ENCODE assay signal across 9 mouse cellular contexts in genomic region chr19:44299078-44299477, GRCm38 (mm10). TPM values are rescaled to one million over a fixed set of nuclear protein-coding genes. Genes with fewer than 3 reads are reported as not detected.
A peak's percentile ranks its signal among the peaks of the same experiment; 100 is the strongest.
DNase-seq lines count a peak whose midpoint lies in the region; ATAC-seq and TF ChIP-seq lines count a peak whose summit lies in the region.
"Had no signal": no experiment of that assay in that cellular context is flagged by ENCODE, and none has a peak within 500 bp of the region (broad histone marks: within the 10 kb centered on the region; RNA-seq: fewer than 3 reads in every experiment).

No protein-coding gene starts in this region.

- peak overlapping the region; percentile 96 for H3K4me2 ChIP-seq in lung, embryonic 16.5 days (ENCODE audit: low read depth, low read length)
- peak overlapping the region; percentile 99 for H3K4me2 ChIP-seq in forebrain, embryonic 13.5 days
- peak overlapping the region; percentile 96; the same call in 1 of the 2 replicates for H3K4me2 ChIP-seq in limb, embryonic 14.5 days (replicated peaks; ENCODE audit: low read depth, low read length, severe bottlenecking)
- peak overlapping the region; percentile 88 for H3K4me2 ChIP-seq in stomach, embryonic 14.5 days (replicated peaks; ENCODE audit: low read depth, low read length)

- H3K9ac ChIP-seq in lung, embryonic 16.5 days (ENCODE audit: low read length): peak overlapping the region; percentile 92
- H3K9ac ChIP-seq in forebrain, embryonic 13.5 days: peak overlapping the region; percentile 99
- H3K9ac ChIP-seq in limb, embryonic 14.5 days (ENCODE audit: low read depth, low read length, severe bottlenecking): peak overlapping the region; percentile 38; the same call in 1 of the 2 replicates
- H3K9ac ChIP-seq in stomach, embryonic 14.5 days (replicated peaks; ENCODE audit: low read depth, low read length): no peak overlapping the region

- peak overlapping the region; percentile 84 for H3K4me3 ChIP-seq in lung, embryonic 16.5 days (ENCODE audit: low read length)
- peak overlapping the region; percentile 94 for H3K4me3 ChIP-seq in forebrain, embryonic 13.5 days
- H3K4me3 ChIP-seq in limb, embryonic 14.5 days (replicated peaks; ENCODE audit: low read length): peak overlapping the region; percentile 92; the same call in 1 of the 2 replicates
- peak overlapping the region; percentile 96; the same call in 1 of the 2 replicates for H3K4me3 ChIP-seq in stomach, embryonic 14.5 days (ENCODE audit: low read depth, low read length)

- no peaks in the 10 kb centered on the region for H3K27me3 ChIP-seq in lung, embryonic 16.5 days (ENCODE audit: control insufficient read depth, insufficient read depth, low read depth, low read length)
- no peaks in the 10 kb centered on the region for H3K27me3 ChIP-seq in forebrain, embryonic 13.5 days
- H3K27me3 ChIP-seq in limb, embryonic 14.5 days (ENCODE audit: control insufficient read depth, insufficient read depth, low read length): no peaks in the 10 kb centered on the region
- H3K27me3 ChIP-seq in stomach, embryonic 14.5 days (ENCODE audit: control insufficient read depth, insufficient read depth, low read length): no peaks in the 10 kb centered on the region

- H3K36me3 ChIP-seq in lung, embryonic 16.5 days (ENCODE audit: control insufficient read depth, insufficient read depth, low read length): peaks cover 50% of the 10 kb centered on the region
- H3K36me3 ChIP-seq in forebrain, embryonic 13.5 days (ENCODE audit: poor library complexity, severe bottlenecking): peaks cover 92% of the 10 kb centered on the region
- peaks cover 90% of the 10 kb centered on the region for H3K36me3 ChIP-seq in limb, embryonic 14.5 days (ENCODE audit: control insufficient read depth, insufficient read depth, low read length)
- peaks cover 76% of the 10 kb centered on the region for H3K36me3 ChIP-seq in stomach, embryonic 14.5 days (ENCODE audit: control insufficient read depth, insufficient read depth, low read length)

- no peak for ATAC-seq in lung, embryonic 16.5 days (ENCODE audit: low read depth)
- ATAC-seq in forebrain, embryonic 13.5 days: no peak
- no peak for ATAC-seq in limb, embryonic 14.5 days (ENCODE audit: low FRiP score, low read depth)
- ATAC-seq in stomach, embryonic 14.5 days (ENCODE audit: insufficient number of reproducible peaks, insufficient read depth, low FRiP score, low read depth): no peak
- no peak for ATAC-seq in monocyte, adult 5-6 weeks (replicated peaks; ENCODE audit: insufficient number of reproducible peaks, low FRiP score, low TSS enrichment, poor library complexity, severe bottlenecking)

- DNase-seq in lung, postnatal 10 days: no peak
- DNase-seq in limb, embryonic 14.5 days (ENCODE audit: low spot score): no peak
- no peak for DNase-seq in layer of hippocampus, postnatal 14 days (ENCODE audit: low spot score in 2 of 2)
- no peak for DNase-seq in adrenal gland, postnatal 10 days
- DNase-seq: left cerebral cortex, postnatal 4 days had no signal

- WGBS in lung, embryonic 16.5 days: 65% methylated on average over 9 of the region's 9 CpGs
- 86% methylated on average over 9 of the region's 9 CpGs for WGBS in forebrain, embryonic 13.5 days
- WGBS in limb, embryonic 14.5 days: 82% methylated on average over 9 of the region's 9 CpGs
- WGBS in stomach, embryonic 14.5 days: 85% methylated on average over 9 of the region's 9 CpGs

- TF ChIP-seq POLR2A in limb, embryonic 14.5 days (IDR thresholded peaks at IDR 0.05; ENCODE audit: borderline replicate concordance, extremely low read depth, insufficient read depth, insufficient read length): no peak

- peaks cover 75% of the 10 kb centered on the region for H3K4me1 ChIP-seq in lung, embryonic 16.5 days (replicated peaks; ENCODE audit: control insufficient read depth, insufficient read depth, low read length)
- H3K4me1 ChIP-seq in forebrain, embryonic 13.5 days: peaks cover 77% of the 10 kb centered on the region
- H3K4me1 ChIP-seq in limb, embryonic 14.5 days (ENCODE audit: control insufficient read depth, insufficient read depth, low read length): peaks cover 47% of the 10 kb centered on the region
- H3K4me1 ChIP-seq in stomach, embryonic 14.5 days (ENCODE audit: control insufficient read depth, insufficient read depth, low read length): peaks cover 65% of the 10 kb centered on the region

- no peak overlapping the region for H3K27ac ChIP-seq in lung, embryonic 16.5 days (ENCODE audit: low read length)
- no peak overlapping the region for H3K27ac ChIP-seq in forebrain, embryonic 13.5 days
- no peak overlapping the region for H3K27ac ChIP-seq in limb, embryonic 14.5 days (replicated peaks; ENCODE audit: low read depth, low read length)
- no peak overlapping the region for H3K27ac ChIP-seq in stomach, embryonic 14.5 days (ENCODE audit: low read length)

- H3K9me3 ChIP-seq in lung, embryonic 16.5 days (ENCODE audit: control insufficient read depth, low read length): no peaks in the 10 kb centered on the region
- no peaks in the 10 kb centered on the region for H3K9me3 ChIP-seq in forebrain, embryonic 13.5 days (replicated peaks)
- H3K9me3 ChIP-seq in limb, embryonic 14.5 days (ENCODE audit: control insufficient read depth, low read length): no peaks in the 10 kb centered on the region
- no peaks in the 10 kb centered on the region for H3K9me3 ChIP-seq in stomach, embryonic 14.5 days (ENCODE audit: control insufficient read depth, low read depth, low read length)

RNA-seq across cellular contexts. Expression of gene Scd2, which starts 5.6 kb away (rescaled TPM):
- polyA plus RNA-seq in lung, embryonic 16.5 days (2015; fragmentation: Nextera tagmentation; extraction: Ambion mirVana): 225 and 232 TPM in 2 replicates
- polyA plus RNA-seq in forebrain, embryonic 13.5 days (2015; fragmentation: Nextera tagmentation; extraction: Ambion mirVana): 247 and 288 TPM in 2 replicates
- polyA plus RNA-seq in limb, embryonic 14.5 days (2012; rRNA removed): 274 and 383 TPM in 2 replicates
- polyA plus RNA-seq in limb, embryonic 14.5 days (2014; fragmentation: Nextera tagmentation; extraction: Ambion mirVana): 216 and 218 TPM in 2 replicates
- polyA plus RNA-seq in stomach, embryonic 14.5 days (2014; fragmentation: Nextera tagmentation; extraction: Ambion mirVana): 237 and 282 TPM in 2 replicates
- 38.6 to 52.6 TPM (median 50.7 TPM) in 3 replicates for total RNA-seq in monocyte, adult 5-6 weeks (2017)
- 100 to 1,000 TPM; 702 to 713 TPM for total RNA-seq in layer of hippocampus, postnatal 14 days (2021)
- 100 to 1,000 TPM; 226 to 239 TPM for total RNA-seq in adrenal gland, postnatal 10 days (2021)

RNA-seq across cellular contexts. Expression of gene Scd4, which starts 33.8 kb away (rescaled TPM):
- 0.40 and 0.49 TPM in 2 replicates for polyA plus RNA-seq in lung, embryonic 16.5 days (2015; fragmentation: Nextera tagmentation; extraction: Ambion mirVana)
- polyA plus RNA-seq in forebrain, embryonic 13.5 days (2015; fragmentation: Nextera tagmentation; extraction: Ambion mirVana): 0.16 and 0.23 TPM in 2 replicates
- 0.76 and 0.80 TPM in 2 replicates for polyA plus RNA-seq in limb, embryonic 14.5 days (2012; rRNA removed)
- polyA plus RNA-seq in limb, embryonic 14.5 days (2014; fragmentation: Nextera tagmentation; extraction: Ambion mirVana): 0.12 and 0.35 TPM in 2 replicates
- polyA plus RNA-seq in stomach, embryonic 14.5 days (2014; fragmentation: Nextera tagmentation; extraction: Ambion mirVana): 0.10 and 0.25 TPM in 2 replicates
- total RNA-seq in monocyte, adult 5-6 weeks (2017): 1.7 TPM in 1 of 3 replicates, not detected in the others
- total RNA-seq in layer of hippocampus, postnatal 14 days (2021): 1 to 10 TPM; 2.5 to 2.6 TPM
- 1 to 10 TPM; 1.6 to 1.7 TPM for total RNA-seq in adrenal gland, postnatal 10 days (2021)
